Mouse (Mus musculus) frontal cortex, postnatal 36 days (tissue): ENCODE data around the gene Cdc42bpa.
A peak's percentile ranks its signal among the peaks of the same experiment; 100 is the strongest.

Experiments used
- DNase-seq, 2 experiments: peaks; one replicate each; pipeline ENCODE4 v3.0.0; 2022; ENCODE audit warnings: low spot score in 2 of 2

The Cdc42bpa gene

DNA sequence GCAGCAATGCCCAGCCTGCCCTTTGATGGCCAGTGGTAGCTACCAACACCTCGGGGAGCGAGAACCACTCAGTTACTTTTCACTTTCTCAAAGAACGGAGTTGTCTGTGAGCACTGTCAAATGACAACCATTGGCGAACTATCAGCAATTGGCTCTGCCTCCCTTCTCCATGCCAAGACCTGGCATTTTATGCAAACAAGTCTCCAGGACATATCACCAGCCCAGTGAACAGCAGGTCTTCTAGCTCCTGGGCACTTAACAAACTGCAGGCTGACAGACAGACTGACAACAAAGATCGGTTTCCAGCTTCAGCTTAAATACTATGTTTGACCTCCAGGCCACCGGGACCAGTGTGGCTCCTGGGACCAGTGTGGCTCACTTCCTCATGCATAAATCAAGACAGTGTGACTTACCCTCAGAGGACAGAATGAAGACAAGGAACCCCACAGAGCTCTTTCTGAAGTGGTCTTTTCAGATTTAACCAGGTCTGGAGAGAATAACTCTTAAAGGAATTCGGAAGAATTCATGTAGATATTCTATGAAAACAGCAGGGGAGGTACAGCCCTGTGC, 231.5 kb downstream of the Cdc42bpa start:
- DNase-seq = no peak

DNA sequence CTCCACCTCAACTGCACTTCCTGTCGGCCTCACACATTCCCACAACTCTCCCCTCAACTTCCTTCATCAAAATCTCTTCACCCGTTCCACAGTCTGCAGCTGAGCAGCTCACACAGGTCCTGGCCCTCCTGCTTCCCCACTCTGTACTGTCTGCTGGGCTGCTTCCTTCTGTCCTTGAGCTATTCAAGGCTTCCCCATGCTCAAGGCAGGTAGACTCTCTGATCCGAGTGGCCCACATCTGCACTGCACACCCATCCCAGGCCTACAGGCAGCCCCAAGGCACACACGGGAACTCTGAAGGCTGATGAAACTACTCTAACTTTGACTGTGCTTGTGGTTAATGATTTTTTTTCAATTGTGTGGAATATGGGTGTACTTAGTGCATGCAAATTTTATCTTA, 232.6 kb downstream of the Cdc42bpa start:
- DNase-seq = no peak

DNA sequence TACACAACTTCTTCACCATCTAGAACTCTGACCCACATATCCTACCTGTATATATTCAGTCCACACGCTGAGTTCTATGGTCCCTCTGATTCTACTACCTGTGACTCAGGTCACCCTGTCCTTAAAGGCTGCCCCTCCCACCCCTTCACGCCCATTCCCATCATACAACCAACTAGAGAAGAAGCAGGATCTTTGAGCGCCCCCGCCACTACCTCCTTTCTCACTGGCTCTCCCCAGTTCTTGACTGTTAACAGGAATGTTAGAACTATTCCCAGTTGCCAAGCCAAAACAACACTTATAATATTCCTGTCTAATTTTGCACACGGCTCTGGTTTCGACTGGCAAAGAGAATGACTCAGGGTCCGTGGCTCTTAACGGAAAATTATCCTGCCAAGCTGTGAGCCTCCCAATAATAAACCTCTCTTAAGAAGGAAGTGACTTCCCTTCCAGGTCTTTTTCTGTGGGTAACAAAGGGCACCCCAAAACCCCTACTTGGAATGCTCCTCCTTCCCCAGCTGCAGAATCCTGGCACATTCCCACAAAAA, 233.2 kb downstream of the Cdc42bpa start:
- DNase-seq = no peak

DNA sequence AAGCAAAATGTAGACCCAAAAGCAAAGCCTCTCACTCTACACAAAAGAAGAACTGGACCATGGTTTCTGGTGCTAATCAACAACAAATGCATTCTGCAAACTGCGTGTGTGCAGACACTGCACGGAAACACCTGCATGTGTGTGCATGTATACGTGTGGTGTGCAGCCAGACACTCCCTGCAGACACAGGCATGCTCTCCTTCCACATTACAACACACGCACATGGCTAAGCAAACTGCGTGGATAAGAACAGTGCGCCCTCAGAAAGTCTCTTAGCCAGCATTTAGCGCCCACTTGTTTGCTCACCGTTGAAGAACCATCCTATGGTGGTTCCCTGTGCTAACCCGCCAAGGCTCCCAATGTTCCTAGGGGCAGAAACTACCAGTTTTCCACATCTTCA, 233.8 kb downstream of the Cdc42bpa start:
- no peak for DNase-seq

DNA sequence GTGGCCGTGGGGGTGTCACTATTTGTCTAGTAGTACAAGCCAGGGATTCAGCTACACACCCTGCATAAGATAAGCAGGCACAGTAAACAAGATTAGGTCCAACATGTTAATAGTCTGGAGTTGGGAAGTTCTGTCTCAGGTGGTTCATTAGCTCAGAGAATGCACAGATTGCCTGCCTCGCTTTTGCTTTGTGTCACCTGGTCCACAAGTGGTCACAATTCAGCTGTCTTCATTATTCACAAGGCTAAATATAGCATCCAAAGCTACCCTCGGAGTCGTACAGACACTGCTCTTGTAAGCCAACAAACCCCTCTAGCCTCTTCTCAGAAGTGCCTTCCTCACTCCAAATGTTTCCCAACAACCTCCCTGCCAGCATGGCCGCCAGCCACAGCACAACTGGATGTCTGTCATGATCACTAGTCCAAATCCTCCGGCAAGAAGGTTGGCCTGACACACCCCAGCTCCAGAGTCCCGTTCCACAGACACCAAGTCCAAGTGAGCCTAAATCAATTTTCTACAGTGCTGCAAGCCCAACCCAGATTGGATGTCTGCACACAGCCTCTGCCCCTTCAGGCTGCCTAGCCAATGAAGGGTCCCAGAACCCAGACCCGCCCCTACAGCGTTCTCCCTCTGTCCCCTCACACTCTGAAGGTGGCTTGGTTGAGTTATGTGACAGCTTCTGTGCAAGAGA, 234.7 kb downstream of the Cdc42bpa start:
- DNase-seq = peak in 1 of 2 experiments; percentile 36

DNA sequence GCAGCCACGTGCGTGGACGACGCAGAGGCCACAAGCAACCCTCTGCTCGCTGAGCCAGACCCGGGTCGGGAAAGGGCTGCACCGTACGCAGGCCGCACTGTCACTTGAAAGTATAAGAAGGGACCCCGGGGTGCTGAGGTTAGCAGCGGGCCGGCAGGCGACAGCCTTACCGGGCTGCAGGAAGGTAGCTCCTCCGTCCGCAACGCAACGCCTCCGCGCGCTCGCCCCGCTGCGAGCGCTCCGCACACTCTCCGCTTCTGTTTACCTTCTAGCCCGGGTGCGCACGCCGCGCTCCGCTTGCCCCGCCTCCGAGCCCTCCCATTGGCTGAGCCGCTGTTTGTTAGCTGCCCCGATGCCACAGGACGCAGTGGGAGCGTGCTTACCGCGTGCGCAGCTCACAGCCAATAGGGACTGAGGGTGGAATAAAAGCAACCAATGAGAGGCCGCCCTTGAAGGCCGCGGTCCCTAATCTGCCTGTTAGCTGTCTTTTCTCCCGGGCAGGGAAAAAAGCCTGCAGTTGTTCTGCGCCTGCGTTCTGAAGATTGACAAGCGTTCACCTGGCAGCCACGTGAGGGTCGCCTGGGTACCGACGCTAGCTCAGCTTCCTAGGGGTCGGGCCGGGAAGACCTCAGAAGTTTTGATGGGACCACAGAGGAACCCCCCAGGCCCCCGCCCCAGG, 235.6 kb downstream of the Cdc42bpa start:
- DNase-seq = peak; percentile 96 to 99

DNA sequence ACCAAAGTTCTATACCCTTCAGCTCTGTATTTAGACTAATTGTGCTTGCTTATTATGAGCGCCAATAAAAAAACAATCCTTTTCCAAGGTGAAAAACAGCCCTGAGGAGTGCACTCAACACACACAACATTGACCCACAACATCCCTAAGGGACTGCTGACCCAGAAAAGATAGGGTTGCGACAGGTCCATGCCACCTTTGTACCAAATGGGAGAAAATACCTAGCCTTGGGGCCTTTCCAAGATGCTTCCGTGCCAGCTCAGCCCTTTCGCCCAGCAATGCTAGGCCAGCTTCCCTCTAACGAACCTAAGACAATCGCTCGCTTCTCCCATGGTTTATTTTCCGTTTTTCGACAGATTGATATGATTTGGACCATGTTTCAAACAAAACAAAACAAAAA, 236.2 kb downstream of the Cdc42bpa start:
- DNase-seq = no peak

DNA sequence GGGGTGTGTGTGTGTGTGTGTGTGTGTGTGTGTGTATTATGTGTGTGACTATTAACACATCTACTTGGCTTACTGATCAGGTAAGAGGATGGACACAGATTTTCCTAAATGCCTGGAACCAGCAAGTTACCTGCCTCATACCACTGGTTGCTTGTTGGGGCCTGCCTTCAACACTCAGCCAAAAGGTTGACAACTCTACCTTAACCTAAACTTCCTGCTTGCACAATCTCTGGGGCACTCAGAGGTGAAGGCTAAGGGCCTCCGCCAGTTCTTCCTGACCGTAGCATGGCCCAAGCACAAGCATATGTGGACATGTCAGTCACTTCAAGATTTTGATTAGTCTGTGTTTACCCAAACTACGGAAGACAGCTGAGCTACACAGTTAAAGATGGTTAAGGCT, 237.7 kb downstream of the Cdc42bpa start:
- no peak for DNase-seq

DNA sequence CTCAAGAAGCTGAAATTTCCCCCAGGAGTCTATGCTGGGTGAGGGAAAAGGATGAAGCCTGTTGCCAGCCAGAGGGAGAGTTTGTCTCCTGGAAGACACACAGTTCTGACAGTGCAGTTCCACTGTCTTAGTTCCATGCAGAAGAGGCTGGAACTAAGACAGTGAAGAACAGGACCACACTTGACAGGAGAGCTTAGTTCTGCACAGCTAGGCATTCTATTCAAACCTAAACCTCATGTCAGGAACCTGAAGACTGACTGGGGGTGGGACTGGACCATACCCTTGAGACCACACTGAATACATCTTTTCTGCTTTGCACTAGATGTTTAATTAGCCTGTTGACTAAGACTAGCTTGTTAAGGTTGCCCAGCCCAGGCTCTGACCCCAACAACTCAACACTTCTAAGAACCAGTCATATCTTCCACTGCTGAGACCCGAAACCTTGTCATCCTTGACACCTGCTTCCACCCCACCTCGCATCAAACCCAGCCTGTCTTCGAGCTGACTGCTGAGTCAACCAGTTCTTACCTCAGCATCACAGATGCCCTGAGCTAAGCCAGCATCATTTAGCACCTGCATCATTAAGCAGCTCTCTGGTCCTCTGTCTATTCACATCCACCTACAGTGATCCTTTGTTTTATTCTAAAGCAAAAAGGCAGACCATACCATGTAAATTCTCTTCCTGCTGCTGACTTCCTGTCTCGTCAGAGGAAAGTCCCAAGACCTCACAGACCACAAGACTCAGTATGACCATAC, 238.9 kb downstream of the Cdc42bpa start, which contains the start of gene Coq8a:
TSS of gene Coq8a (minus strand) at position 644 of the 756 bp plus-strand sequence.
- DNase-seq = no peak

DNA sequence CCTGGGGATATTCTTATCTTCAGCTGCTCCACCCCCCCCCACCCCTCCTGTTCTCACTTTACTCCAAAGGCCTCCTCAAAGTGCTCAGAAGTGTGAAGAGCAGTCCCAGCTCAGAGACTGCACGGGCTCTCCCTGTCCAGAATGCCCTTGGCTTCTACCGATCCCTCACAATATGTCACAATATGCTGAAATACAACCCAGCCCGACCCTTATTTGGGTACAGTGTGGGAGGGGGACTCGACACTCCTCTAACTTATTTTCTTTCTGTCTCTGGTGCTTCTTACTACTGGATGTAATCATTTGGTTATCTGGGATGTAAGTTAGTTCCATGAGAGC, 239.4 kb downstream of the Cdc42bpa start:
- DNase-seq = no peak

DNA sequence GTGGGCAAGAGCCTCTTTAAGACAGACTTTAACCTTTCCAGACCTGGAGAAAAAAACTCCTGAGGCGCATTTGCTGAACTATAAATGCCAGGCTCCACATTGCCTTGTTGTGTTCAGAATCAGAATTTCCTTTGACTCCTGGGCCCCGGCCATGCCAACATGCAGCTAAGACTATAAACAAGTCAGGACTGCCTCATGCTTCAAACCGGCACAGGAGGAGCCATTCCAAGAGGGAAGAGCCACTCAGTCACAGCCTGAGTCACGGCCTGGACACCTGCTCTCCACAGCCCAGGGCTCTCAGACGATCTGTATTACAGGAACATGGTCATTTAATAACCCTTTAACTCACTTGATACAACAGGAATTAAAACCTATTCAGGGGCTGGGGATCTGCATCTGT, 240.4 kb downstream of the Cdc42bpa start:
- DNase-seq = no peak

DNA sequence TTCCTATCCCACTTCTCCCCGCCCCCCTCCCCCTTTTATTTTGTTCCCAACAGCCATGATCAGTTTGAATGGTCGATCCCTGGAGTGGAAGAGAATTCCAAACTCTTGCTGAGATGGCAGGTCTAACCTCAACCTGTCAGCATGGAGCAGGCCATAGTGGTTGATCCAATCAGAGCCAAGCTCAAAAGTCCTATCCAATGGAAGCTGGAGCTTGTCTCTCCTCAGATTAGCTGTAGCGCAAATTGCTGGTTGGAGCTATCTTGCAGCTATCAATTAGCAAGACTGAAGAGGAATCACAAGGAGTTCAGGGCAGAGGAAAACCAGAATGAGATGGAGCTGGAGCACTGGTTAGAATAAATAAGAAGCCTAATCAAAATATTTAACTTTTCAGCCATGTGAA, 248.1 kb downstream of the Cdc42bpa start:
- DNase-seq = no peak

DNA sequence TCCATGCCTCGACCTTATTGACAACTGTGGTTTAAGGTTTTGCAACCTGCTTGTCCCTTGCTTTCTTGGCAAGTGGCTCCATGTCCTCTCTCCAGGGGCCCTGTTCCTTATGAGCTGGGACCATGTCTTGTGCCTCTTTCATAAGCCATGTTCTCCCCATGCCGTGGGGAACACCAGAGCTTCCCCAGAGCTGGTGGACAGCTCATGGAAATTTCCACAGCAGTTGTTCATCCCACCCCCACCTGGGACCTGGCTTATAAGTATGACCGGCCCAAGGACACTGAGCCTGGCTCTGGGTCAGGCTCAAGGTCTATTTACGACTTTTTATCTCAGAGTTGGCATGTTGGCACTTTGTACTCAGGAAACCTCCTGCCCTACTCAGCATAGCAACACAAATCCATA, 249.8 kb downstream of the Cdc42bpa start:
- no peak for DNase-seq

DNA sequence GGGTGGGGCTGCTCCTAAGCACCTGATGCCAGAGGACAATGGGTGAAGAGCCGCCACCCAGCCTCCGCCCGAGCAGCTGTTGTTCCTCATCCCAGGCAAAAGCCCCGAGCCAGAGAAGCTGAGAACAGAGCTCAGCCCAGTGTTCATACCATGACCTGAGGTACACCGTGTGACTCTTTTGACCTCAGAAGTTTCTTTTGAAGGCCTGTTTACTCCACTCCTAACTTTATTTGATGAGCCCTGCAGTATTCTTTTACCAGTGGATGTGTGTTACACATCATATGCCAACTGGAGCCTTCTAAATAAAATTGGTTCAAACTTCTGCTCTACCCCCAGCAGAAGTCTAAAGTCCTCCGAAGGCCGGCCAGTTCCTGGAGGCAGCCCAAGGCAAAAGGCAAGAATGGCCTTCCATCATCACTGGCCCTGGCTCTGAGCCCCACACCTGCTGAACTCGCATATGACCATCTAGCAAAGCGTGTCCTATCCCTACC, 250.6 kb downstream of the Cdc42bpa start:
- DNase-seq = no peak

DNA sequence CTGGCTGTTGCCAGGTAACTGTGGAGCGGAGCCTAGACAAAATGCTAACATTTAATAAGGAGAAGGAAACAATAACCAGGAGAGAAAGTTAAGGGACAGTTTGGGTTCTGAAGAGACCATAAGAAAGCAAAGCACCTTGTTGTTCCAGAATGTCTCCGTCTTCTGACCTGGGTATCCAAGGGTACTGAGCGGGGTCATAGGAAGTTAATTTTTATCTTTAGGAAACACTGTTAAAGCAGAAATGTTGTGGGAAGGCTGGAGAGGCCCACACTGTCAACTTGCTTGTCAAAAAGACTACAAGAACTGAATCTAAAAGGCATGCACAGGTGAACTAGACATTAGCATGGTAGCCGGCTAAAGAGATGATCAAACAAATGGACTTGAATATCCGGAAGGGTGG, 252.6 kb downstream of the Cdc42bpa start:
- no peak for DNase-seq

DNA sequence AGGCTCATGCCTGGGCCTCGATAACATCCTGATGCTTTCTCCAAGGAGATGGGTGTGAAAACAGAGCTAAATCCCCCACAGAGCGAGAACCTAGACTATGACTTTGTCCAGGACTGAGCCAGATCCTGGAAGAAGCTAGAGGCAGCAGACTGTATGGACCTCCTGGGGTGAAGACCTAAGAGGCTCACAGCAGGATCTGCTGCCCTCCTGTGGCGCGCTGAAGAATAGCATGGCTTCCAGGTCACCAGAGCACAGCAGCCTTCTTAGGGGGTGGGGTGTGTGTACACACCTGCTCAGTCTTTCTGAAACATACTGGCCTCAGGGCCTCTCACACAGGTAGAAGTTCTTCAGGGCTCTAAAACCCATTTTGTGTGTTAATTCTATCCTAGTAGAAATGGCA, 254.8 kb downstream of the Cdc42bpa start:
- peak; percentile 44 to 55 for DNase-seq
